Mouse (Mus musculus): ENCODE measurements around the gene Kctd4. TPM values are rescaled to one million over a fixed set of nuclear protein-coding genes. Genes with fewer than 3 reads are reported as not detected.

Kctd4 gene
- polyA plus RNA-seq, 1 experiment = not detected

- no peaks in the 10 kb centered on the region for H3K36me3 ChIP-seq (ENCODE audit: control insufficient read depth, insufficient read depth, low read length)
- no peak overlapping the region for H3K4me3 ChIP-seq (ENCODE audit: extremely low read depth, insufficient read depth, insufficient read length)
- no peak for TF ChIP-seq CTCF (IDR thresholded peaks at IDR 0.05; ENCODE audit: extremely low read depth, insufficient read depth, insufficient read length, insufficient replicate concordance)
- no peak for TF ChIP-seq POLR2A (IDR thresholded peaks at IDR 0.05; ENCODE audit: low read depth, low read length)
- WGBS = 93% methylated on average over 2 of the region's 2 CpGs
- no peaks in the 10 kb centered on the region for H3K4me1 ChIP-seq (ENCODE audit: control insufficient read depth, insufficient read depth, insufficient read length)
- DNase-seq (ENCODE audit: low read depth in 1 of 2, low spot score in 2 of 2) = no peak
- no peak overlapping the region for H3K27ac ChIP-seq (ENCODE audit: insufficient read depth, low read length)
- no peaks in the 10 kb centered on the region for H3K27me3 ChIP-seq (ENCODE audit: control insufficient read depth, insufficient read depth, low read length)
These were observed 20.4 kb upstream of the Kctd4 start for GRCm38 (mm10) chr14:75934359-75934758.

DNA sequence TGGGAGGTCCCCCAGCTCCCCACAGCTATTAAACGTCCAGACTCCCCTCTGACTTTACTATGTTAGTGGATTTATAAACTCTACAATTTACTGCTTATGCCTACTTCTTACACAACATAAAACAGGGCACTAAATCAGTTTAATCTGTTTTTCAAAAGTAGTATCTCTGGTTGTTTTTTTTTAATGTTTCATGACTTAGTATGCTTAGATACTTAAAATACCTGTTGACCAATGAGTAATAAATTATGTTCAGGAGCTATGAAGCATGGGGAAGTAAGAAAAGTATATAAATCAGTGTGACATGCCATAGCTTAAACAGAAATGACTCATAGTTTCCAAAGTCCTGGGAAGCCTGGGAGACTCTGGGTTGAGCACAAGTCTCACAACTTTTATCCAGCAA lies 17.1 kb upstream of the Kctd4 start:
- no peak overlapping the region for H3K27ac ChIP-seq (ENCODE audit: insufficient read depth, low read length)
- no peak overlapping the region for H3K4me3 ChIP-seq (ENCODE audit: extremely low read depth, insufficient read depth, insufficient read length)
- no peak for TF ChIP-seq POLR2A (IDR thresholded peaks at IDR 0.05; ENCODE audit: low read depth, low read length)
- TF ChIP-seq CTCF (IDR thresholded peaks at IDR 0.05; ENCODE audit: extremely low read depth, insufficient read depth, insufficient read length, insufficient replicate concordance) = no peak
- no peaks in the 10 kb centered on the region for H3K27me3 ChIP-seq (ENCODE audit: control insufficient read depth, insufficient read depth, low read length)
- no peaks in the 10 kb centered on the region for H3K4me1 ChIP-seq (ENCODE audit: control insufficient read depth, insufficient read depth, insufficient read length)
- 52% methylated on average over 1 of the region's 1 CpGs for WGBS
- DNase-seq (ENCODE audit: low read depth in 1 of 2, low spot score in 2 of 2) = no peak
- peaks cover 2% of the 10 kb centered on the region for H3K36me3 ChIP-seq (ENCODE audit: control insufficient read depth, insufficient read depth, low read length)

GRCm38 (mm10) chr14:75941500-75941899 lies 13.3 kb upstream of the Kctd4 start:
- 95% methylated on average over 1 of the region's 1 CpGs for WGBS
- Histone ChIP-seq H3K27ac (ENCODE audit: insufficient read depth, low read length) (no peak overlapping the region), H3K27me3 (ENCODE audit: control insufficient read depth, insufficient read depth, low read length) (no peaks in the 10 kb centered on the region), H3K4me3 (ENCODE audit: extremely low read depth, insufficient read depth, insufficient read length) (no peak overlapping the region), H3K4me1 (ENCODE audit: control insufficient read depth, insufficient read depth, insufficient read length) (no peaks in the 10 kb centered on the region), H3K36me3 (ENCODE audit: control insufficient read depth, insufficient read depth, low read length) (peaks cover 2% of the 10 kb centered on the region)
- TF ChIP-seq POLR2A (IDR thresholded peaks at IDR 0.05; ENCODE audit: low read depth, low read length) (no peak), CTCF (IDR thresholded peaks at IDR 0.05; ENCODE audit: extremely low read depth, insufficient read depth, insufficient read length, insufficient replicate concordance) (no peak)
- no peak for DNase-seq (ENCODE audit: low read depth in 1 of 2, low spot score in 2 of 2)

DNA sequence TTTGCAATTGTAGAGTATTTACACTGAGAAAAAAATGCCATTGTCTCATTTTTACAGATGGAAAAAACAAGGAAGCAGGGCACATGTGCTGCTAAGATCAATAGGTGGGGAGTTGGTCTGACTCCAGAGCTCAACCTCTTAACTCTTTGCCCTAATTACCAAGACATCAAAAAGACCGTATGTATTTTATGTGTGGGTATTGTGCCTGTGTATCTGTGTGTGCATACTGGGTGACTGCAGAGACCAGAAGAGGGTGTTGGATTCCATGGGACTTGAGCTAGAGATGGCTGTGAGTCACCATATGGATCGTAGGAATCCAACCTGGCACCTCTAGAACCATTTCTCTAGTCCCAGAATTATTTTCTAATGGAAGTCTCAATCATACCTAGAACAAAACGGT lies 12.4 kb upstream of the Kctd4 start:
- TF ChIP-seq CTCF (IDR thresholded peaks at IDR 0.05; ENCODE audit: extremely low read depth, insufficient read depth, insufficient read length, insufficient replicate concordance) (no peak), POLR2A (IDR thresholded peaks at IDR 0.05; ENCODE audit: low read depth, low read length) (no peak)
- Histone ChIP-seq H3K4me3 (ENCODE audit: extremely low read depth, insufficient read depth, insufficient read length) (no peak overlapping the region), H3K4me1 (ENCODE audit: control insufficient read depth, insufficient read depth, insufficient read length) (no peaks in the 10 kb centered on the region), H3K27me3 (ENCODE audit: control insufficient read depth, insufficient read depth, low read length) (no peaks in the 10 kb centered on the region), H3K27ac (ENCODE audit: insufficient read depth, low read length) (no peak overlapping the region), H3K36me3 (ENCODE audit: control insufficient read depth, insufficient read depth, low read length) (peaks cover 2% of the 10 kb centered on the region)
- 95% methylated on average over 3 of the region's 3 CpGs for WGBS
- DNase-seq (ENCODE audit: low read depth in 1 of 2, low spot score in 2 of 2) = no peak

DNA sequence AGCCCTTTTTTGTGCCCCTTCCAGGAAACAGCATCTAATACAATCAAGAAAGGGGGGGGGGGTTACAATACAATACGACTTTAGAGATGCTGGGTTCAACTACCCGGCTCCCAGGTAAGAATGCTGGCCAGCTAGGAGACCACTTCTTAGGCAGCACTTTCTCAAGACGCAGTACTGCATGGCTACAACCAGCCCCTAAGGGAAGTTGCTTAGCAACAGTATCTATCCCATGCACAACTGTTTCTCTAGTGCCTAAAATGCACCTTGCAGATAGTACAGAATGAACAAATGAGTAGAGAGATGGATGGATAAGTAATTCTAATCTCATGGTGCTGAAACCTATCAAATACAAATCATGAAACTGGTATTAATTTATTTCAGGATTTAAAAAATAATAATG lies 7.1 kb upstream of the Kctd4 start:
- 75% methylated on average over 3 of the region's 3 CpGs for WGBS
- H3K4me1 ChIP-seq (ENCODE audit: control insufficient read depth, insufficient read depth, insufficient read length) = no peaks in the 10 kb centered on the region
- H3K27me3 ChIP-seq (ENCODE audit: control insufficient read depth, insufficient read depth, low read length) = no peaks in the 10 kb centered on the region
- TF ChIP-seq POLR2A (IDR thresholded peaks at IDR 0.05; ENCODE audit: low read depth, low read length) (no peak), CTCF (IDR thresholded peaks at IDR 0.05; ENCODE audit: extremely low read depth, insufficient read depth, insufficient read length, insufficient replicate concordance) (no peak)
- no peak overlapping the region for H3K4me3 ChIP-seq (ENCODE audit: extremely low read depth, insufficient read depth, insufficient read length)
- no peak overlapping the region for H3K27ac ChIP-seq (ENCODE audit: insufficient read depth, low read length)
- DNase-seq (ENCODE audit: low read depth in 1 of 2, low spot score in 2 of 2) = no peak
- no peaks in the 10 kb centered on the region; the same call in 1 of the 2 replicates for H3K36me3 ChIP-seq (ENCODE audit: control insufficient read depth, insufficient read depth, low read length)

- Histone ChIP-seq H3K4me3 (ENCODE audit: extremely low read depth, insufficient read depth, insufficient read length) (no peak overlapping the region), H3K27ac (ENCODE audit: insufficient read depth, low read length) (no peak overlapping the region), H3K4me1 (ENCODE audit: control insufficient read depth, insufficient read depth, insufficient read length) (no peaks in the 10 kb centered on the region), H3K36me3 (ENCODE audit: control insufficient read depth, insufficient read depth, low read length) (no peaks in the 10 kb centered on the region; the same call in 1 of the 2 replicates), H3K27me3 (ENCODE audit: control insufficient read depth, insufficient read depth, low read length) (no peaks in the 10 kb centered on the region)
- 82% methylated on average over 2 of the region's 2 CpGs for WGBS
- no peak for DNase-seq (ENCODE audit: low read depth in 1 of 2, low spot score in 2 of 2)
- TF ChIP-seq CTCF (IDR thresholded peaks at IDR 0.05; ENCODE audit: extremely low read depth, insufficient read depth, insufficient read length, insufficient replicate concordance) = no peak
- no peak for TF ChIP-seq POLR2A (IDR thresholded peaks at IDR 0.05; ENCODE audit: low read depth, low read length)
These were observed 1.8 kb upstream of the Kctd4 start for GRCm38 (mm10) chr14:75953011-75953410.

GRCm38 (mm10) chr14:75962250-75962649 lies 7.4 kb downstream of the Kctd4 start:
- Histone ChIP-seq H3K27me3 (ENCODE audit: control insufficient read depth, insufficient read depth, low read length) (no peaks in the 10 kb centered on the region), H3K4me3 (ENCODE audit: extremely low read depth, insufficient read depth, insufficient read length) (no peak overlapping the region), H3K4me1 (ENCODE audit: control insufficient read depth, insufficient read depth, insufficient read length) (no peaks in the 10 kb centered on the region), H3K27ac (ENCODE audit: insufficient read depth, low read length) (no peak overlapping the region), H3K36me3 (ENCODE audit: control insufficient read depth, insufficient read depth, low read length) (no peaks in the 10 kb centered on the region)
- TF ChIP-seq CTCF (IDR thresholded peaks at IDR 0.05; ENCODE audit: extremely low read depth, insufficient read depth, insufficient read length, insufficient replicate concordance) = no peak
- no peak for TF ChIP-seq POLR2A (IDR thresholded peaks at IDR 0.05; ENCODE audit: low read depth, low read length)
- 94% methylated on average over 9 of the region's 9 CpGs for WGBS
- DNase-seq (ENCODE audit: low read depth in 1 of 2, low spot score in 2 of 2) = no peak
